Mouse (Mus musculus) left cerebral cortex, adult 6 months (tissue): ENCODE measurements around the gene Zdhhc1. TPM values are rescaled to one million over a fixed set of nuclear protein-coding genes. Genes with fewer than 3 reads are reported as not detected.

ENCODE experiments used
- long read RNA-seq, 2 experiments: library from polyadenylated mRNA; unstranded; transcript quantifications; one replicate each; pipeline ENCODE4 v2.0.0; 2019 to 2020
- polyA plus RNA-seq: library from polyadenylated mRNA; unstranded; fragments of <200 nt; fragmentation: Nextera tagmentation; gene quantifications from 2 replicates; pipeline ENCODE4 v1.2.3, GENCODE M21; 2021

Zdhhc1 gene
- 21.7 and 24.6 TPM in 2 replicates for polyA plus RNA-seq
- long read RNA-seq, experiment 1, transcript Zdhhc1-203 (14 exons, 2,056 nt), result major isoform, 55 of 173 reads
- long read RNA-seq, experiment 1, transcript Zdhhc1-204 (3 exons, 677 nt), result minor isoform, 8 of 173 reads
- long read RNA-seq, experiment 1, partial matches to known transcripts, result 12 of 173 reads
- long read RNA-seq, experiment 1, other reads (novel, unspliced or antisense), result 97 of 173 reads
- long read RNA-seq, experiment 2, transcript Zdhhc1-203 (14 exons, 2,056 nt), result major isoform, 6 of 33 reads
- long read RNA-seq, experiment 2, partial matches to known transcripts, result 10 of 33 reads
- long read RNA-seq, experiment 2, other reads (novel, unspliced or antisense), result 17 of 33 reads

DNA sequence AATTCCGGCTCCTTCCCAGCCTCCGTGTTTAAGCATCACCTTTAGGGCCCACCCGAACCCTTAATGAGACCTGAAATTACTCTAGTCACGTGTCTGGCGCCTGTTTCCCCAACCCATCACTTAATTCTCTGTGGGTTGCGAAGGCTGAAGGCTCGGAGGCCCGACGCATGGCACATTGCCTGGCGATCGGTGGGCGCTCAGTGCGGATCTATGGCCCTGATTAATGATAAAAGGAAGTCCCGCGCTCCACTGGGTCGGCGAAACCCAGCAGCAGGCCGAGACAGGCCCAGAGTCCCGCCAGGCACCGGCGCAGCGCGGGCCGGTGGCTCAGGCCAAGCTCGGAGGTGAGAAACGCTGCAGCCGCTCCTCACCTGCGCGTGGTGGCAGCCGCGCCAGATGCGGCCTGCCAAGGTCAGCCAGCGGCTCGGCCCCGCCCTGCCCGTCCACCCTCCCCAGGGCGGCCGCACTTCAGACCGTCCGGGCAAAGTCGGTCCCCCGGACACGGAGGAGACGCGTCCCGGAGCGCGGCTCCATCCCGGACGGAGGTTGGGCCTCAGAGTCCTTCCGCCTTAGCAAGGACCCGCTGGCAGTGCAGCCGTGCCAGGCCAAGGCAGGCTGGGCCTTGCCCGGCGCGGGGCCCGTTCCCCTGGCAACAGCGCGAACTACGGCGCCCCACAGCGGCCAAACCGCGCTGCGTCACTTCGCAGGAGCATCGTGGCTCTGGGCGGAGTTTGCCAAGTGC is at the start of gene Zdhhc1:
Zdhhc1 (minus strand) TSS at position 464 of the 742 bp plus-strand sequence.

DNA sequence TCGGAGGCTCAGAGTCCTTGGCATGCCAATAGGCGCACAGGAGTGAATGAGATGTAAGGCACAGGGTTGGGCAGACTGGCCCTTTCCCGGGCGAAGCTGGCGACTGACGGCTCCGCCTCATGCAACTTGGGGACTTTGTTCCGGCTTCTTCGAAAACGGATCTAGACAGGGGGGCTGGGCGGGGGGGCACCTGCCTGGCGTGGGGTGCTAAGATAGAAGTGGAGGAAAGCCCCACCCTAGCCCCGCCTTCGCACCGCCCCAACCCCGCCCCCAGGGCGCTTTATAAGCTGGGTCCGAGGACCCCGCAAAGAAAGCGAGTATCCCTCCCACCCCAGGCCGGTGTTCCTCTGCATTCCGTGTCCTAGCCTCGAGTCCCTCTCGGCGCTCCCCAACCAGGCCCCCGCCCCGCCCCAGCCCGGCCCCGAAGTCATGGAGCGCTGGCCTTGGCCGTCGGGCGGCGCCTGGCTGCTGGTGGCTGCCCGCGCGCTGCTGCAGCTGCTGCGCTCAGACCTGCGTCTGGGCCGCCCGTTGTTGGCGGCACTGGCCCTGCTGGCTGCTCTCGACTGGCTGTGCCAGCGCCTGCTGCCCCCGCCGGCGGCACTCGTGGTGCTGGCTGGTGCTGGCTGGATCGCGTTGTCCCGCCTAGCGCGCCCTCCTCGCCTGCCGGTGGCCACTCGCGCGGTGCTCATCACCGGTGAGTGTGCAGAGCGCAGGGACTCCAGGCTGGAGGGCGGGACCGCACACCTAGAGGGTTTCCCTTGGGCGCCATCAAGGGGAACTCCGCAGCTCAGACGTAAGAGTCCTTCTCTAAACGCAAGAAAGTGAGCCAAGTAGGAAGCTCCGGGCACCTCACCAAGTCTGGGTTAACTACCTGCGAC is 22.0 kb upstream of the Zdhhc1 start, which contains the start of gene Hsd11b2:
Hsd11b2 (plus strand) TSS at position 320 of the 878 bp plus-strand sequence.

DNA sequence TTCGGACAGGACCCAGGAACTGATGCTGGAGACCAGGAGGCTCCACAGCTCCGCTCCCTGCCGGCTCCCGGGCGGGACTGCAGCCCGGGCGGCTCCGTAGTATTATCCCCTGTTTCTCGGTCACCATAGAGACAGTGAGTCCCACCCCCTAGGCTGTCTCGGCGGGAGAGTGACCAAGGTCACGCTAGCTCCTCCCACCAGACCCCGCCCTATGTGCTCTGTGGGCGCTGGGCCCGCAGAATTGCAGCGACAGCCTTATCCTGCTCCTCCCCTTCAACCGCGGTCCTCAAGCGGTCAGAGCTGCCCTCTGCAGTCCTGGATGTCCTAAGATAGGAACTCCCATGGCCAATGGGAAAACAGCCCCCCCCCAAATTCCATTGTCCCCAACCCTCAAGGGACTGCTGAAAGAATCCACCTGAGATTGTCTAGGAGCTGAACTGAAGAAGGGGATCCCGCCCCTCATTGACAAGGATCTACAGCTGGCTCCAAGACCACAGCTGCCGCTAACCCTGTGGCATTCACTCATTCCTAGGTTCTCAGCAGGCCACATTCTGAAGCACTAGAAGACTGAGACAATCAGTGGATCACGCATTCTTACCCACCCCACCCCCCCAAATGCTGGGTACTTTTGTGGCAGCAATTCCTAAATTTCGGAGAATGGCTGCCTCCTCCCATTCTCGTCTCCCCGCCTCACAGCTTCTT is 25.2 kb downstream of the Zdhhc1 start, which contains the start of gene Tppp3:
Tppp3 (minus strand) TSS at position 213 of the 702 bp plus-strand sequence.

Other genes with a start within 250 kb of the Zdhhc1 start
- gene B3gnt9, start 241.7 kb downstream of the Zdhhc1 start, polyA plus RNA-seq, result 3.3 and 4.8 TPM in 2 replicates
- gene Tradd, start 232.3 kb downstream of the Zdhhc1 start, polyA plus RNA-seq, result 8.4 and 9.6 TPM in 2 replicates
- 1.7 and 2.3 TPM in 2 replicates for gene Fbxl8, start 232.3 kb downstream of the Zdhhc1 start, polyA plus RNA-seq
- gene Hsf4, start 227.1 kb downstream of the Zdhhc1 start, polyA plus RNA-seq, result 3.0 and 10.1 TPM in 2 replicates
- 24.6 and 25.1 TPM in 2 replicates for gene Nol3, start 220.8 kb downstream of the Zdhhc1 start, polyA plus RNA-seq
- 11.4 and 13.1 TPM in 2 replicates for gene 4931428F04Rik, start 207.0 kb downstream of the Zdhhc1 start, polyA plus RNA-seq
- gene Exoc3l, start 200.8 kb downstream of the Zdhhc1 start, polyA plus RNA-seq, result 3.5 and 4.2 TPM in 2 replicates
- 6.2 and 34.8 TPM in 2 replicates for gene E2f4, start 199.2 kb downstream of the Zdhhc1 start, polyA plus RNA-seq
- gene Elmo3, start 191.3 kb downstream of the Zdhhc1 start, polyA plus RNA-seq, result 0.30 and 0.51 TPM in 2 replicates
- 0.59 and 0.69 TPM in 2 replicates for gene Lrrc29, start 170.6 kb downstream of the Zdhhc1 start, polyA plus RNA-seq
- gene Tmem208, start 170.5 kb downstream of the Zdhhc1 start, polyA plus RNA-seq, result 107 and 111 TPM in 2 replicates
- gene Fhod1, start 148.9 kb downstream of the Zdhhc1 start, polyA plus RNA-seq, result 0.18 and 0.25 TPM in 2 replicates
- gene Slc9a5, start 148.1 kb downstream of the Zdhhc1 start, polyA plus RNA-seq, result 2.7 and 6.3 TPM in 2 replicates
- not detected in 2 replicates for gene Plekhg4, start 123.6 kb downstream of the Zdhhc1 start, polyA plus RNA-seq
- not detected in 2 replicates for gene Kctd19, start 83.4 kb downstream of the Zdhhc1 start, polyA plus RNA-seq
- gene Lrrc36, start 83.3 kb downstream of the Zdhhc1 start, polyA plus RNA-seq, result 0.18 TPM in 1 of 2 replicates, not detected in the other
- 48.4 and 62.7 TPM in 2 replicates for gene Tppp3, start 25.4 kb downstream of the Zdhhc1 start, polyA plus RNA-seq
- gene Hsd11b2, start 21.9 kb upstream of the Zdhhc1 start, polyA plus RNA-seq, result not detected in 2 replicates
- 129 and 234 TPM in 2 replicates for gene Atp6v0d1, start 69.1 kb upstream of the Zdhhc1 start, polyA plus RNA-seq
- gene Ripor1, start 108.4 kb upstream of the Zdhhc1 start, polyA plus RNA-seq, result 28.9 and 32.8 TPM in 2 replicates
- 23.1 TPM in 2 replicates for gene Ctcf, start 139.7 kb upstream of the Zdhhc1 start, polyA plus RNA-seq
- 0.31 and 0.59 TPM in 2 replicates for gene Agrp, start 140.5 kb upstream of the Zdhhc1 start, polyA plus RNA-seq
- gene Carmil2, start 189.4 kb upstream of the Zdhhc1 start, polyA plus RNA-seq, result 8.0 and 53.9 TPM in 2 replicates
- gene Acd, start 204.2 kb upstream of the Zdhhc1 start, polyA plus RNA-seq, result 40.9 and 44.4 TPM in 2 replicates
- gene Pard6a, start 204.2 kb upstream of the Zdhhc1 start, polyA plus RNA-seq, result 77.9 and 82.1 TPM in 2 replicates
- gene 4933405L10Rik, start 210.8 kb upstream of the Zdhhc1 start, polyA plus RNA-seq, result 0.25 and 0.41 TPM in 2 replicates
- 5.8 and 6.8 TPM in 2 replicates for gene Enkd1, start 211.3 kb upstream of the Zdhhc1 start, polyA plus RNA-seq